Mouse (Mus musculus): ENCODE results near the gene Itgax. TPM values are rescaled to one million over a fixed set of nuclear protein-coding genes. Genes with fewer than 3 reads are reported as not detected.
"Not testable (repeated sequence)": the region's sequence is repeated elsewhere in the genome, so short reads cannot be mapped to it uniquely, and the experiment has no call there.

The Itgax gene
- polyA plus RNA-seq, 1 experiment from 2014 or later = not detected

- ATAC-seq (ENCODE audit: low FRiP score, low read depth) = no peak
- H3K36me3 ChIP-seq = no peaks in the 10 kb centered on the region
- H3K27me3 ChIP-seq (replicated peaks) = no peaks in the 10 kb centered on the region
- H3K9me3 ChIP-seq = no peaks in the 10 kb centered on the region
- H3K4me3 ChIP-seq = no peak overlapping the region
- H3K4me1 ChIP-seq = no peaks in the 10 kb centered on the region
- H3K27ac ChIP-seq = no peak overlapping the region
- WGBS = 85% methylated on average over 6 of the region's 6 CpGs
- no peak overlapping the region for H3K9ac ChIP-seq
- H3K4me2 ChIP-seq (replicated peaks) = no peak overlapping the region
Observed at GRCm38 (mm10) chr7:128119726-128120490, 9.4 kb upstream of the Itgax start.

GRCm38 (mm10) chr7:128132148-128132547, 2.8 kb downstream of the Itgax start:
- H3K4me3 ChIP-seq = no peak overlapping the region
- no peaks in the 10 kb centered on the region for H3K9me3 ChIP-seq
- no peaks in the 10 kb centered on the region for H3K27me3 ChIP-seq (replicated peaks)
- 94% methylated on average over 5 of the region's 5 CpGs for WGBS
- no peak overlapping the region for H3K27ac ChIP-seq
- H3K9ac ChIP-seq = no peak overlapping the region
- no peaks in the 10 kb centered on the region for H3K36me3 ChIP-seq
- no peaks in the 10 kb centered on the region for H3K4me1 ChIP-seq
- ATAC-seq (ENCODE audit: low FRiP score, low read depth) = no peak
- H3K4me2 ChIP-seq (replicated peaks) = no peak overlapping the region

GRCm38 (mm10) chr7:128133596-128133995, 4.2 kb downstream of the Itgax start:
- H3K4me3 ChIP-seq = no peak overlapping the region
- no peak for ATAC-seq (ENCODE audit: low FRiP score, low read depth)
- WGBS = 90% methylated on average over 2 of the region's 2 CpGs

GRCm38 (mm10) chr7:128136927-128137326, 7.6 kb downstream of the Itgax start:
- no peak overlapping the region for H3K4me3 ChIP-seq
- H3K9me3 ChIP-seq = no peaks in the 10 kb centered on the region
- H3K36me3 ChIP-seq = no peaks in the 10 kb centered on the region
- no peak overlapping the region for H3K4me2 ChIP-seq (replicated peaks)
- H3K4me1 ChIP-seq = no peaks in the 10 kb centered on the region
- WGBS = 57% methylated on average over 4 of the region's 4 CpGs
- H3K9ac ChIP-seq = no peak overlapping the region
- no peaks in the 10 kb centered on the region for H3K27me3 ChIP-seq (replicated peaks)
- H3K27ac ChIP-seq = no peak overlapping the region
- no peak for ATAC-seq (ENCODE audit: low FRiP score, low read depth)

More at GRCm38 (mm10) chr7:128133596-128133995, 4.2 kb downstream of the Itgax start:
- Histone ChIP-seq H3K4me1 (no peaks in the 10 kb centered on the region), H3K27me3 (replicated peaks) (no peaks in the 10 kb centered on the region), H3K36me3 (no peaks in the 10 kb centered on the region), H3K4me2 (replicated peaks) (no peak overlapping the region), H3K9me3 (no peaks in the 10 kb centered on the region), H3K27ac (no peak overlapping the region), H3K9ac (no peak overlapping the region)

GRCm38 (mm10) chr7:128139611-128140010, 10.3 kb downstream of the Itgax start:
- Histone ChIP-seq H3K9ac (no peak overlapping the region), H3K36me3 (no peaks in the 10 kb centered on the region), H3K4me3 (no peak overlapping the region), H3K4me2 (replicated peaks) (no peak overlapping the region), H3K27ac (no peak overlapping the region), H3K9me3 (no peaks in the 10 kb centered on the region), H3K27me3 (replicated peaks) (no peaks in the 10 kb centered on the region), H3K4me1 (no peaks in the 10 kb centered on the region)
- WGBS = 96% methylated on average over 6 of the region's 6 CpGs
- ATAC-seq (ENCODE audit: low FRiP score, low read depth) = no peak

- Histone ChIP-seq H3K27ac (no peak overlapping the region), H3K27me3 (replicated peaks) (no peaks in the 10 kb centered on the region), H3K9ac (no peak overlapping the region), H3K9me3 (no peaks in the 10 kb centered on the region), H3K4me2 (replicated peaks) (no peak overlapping the region), H3K36me3 (no peaks in the 10 kb centered on the region), H3K4me3 (no peak overlapping the region), H3K4me1 (no peaks in the 10 kb centered on the region)
- ATAC-seq (ENCODE audit: low FRiP score, low read depth) = no peak
- 52% methylated on average over 8 of the region's 8 CpGs for WGBS
Observed at GRCm38 (mm10) chr7:128150970-128151369, 21.6 kb downstream of the Itgax start.

- Histone ChIP-seq H3K27me3 (replicated peaks) (no peaks in the 10 kb centered on the region), H3K4me2 (replicated peaks) (no peak within 1 kb of the TSS)
Observed at GRCm38 (mm10) chr7:128154076-128154475, 24.7 kb downstream of the Itgax start, which contains the start of gene Itgad. Gene Itgad, plus strand, starts transcription at chr7:128154376.

GRCm38 (mm10) chr7:128154924-128155323, 25.6 kb downstream of the Itgax start:
- WGBS = 82% methylated on average over 10 of the region's 10 CpGs
- Histone ChIP-seq H3K4me2 (replicated peaks) (no peak overlapping the region), H3K27me3 (replicated peaks) (no peaks in the 10 kb centered on the region), H3K9ac (no peak overlapping the region), H3K4me3 (no peak overlapping the region), H3K27ac (no peak overlapping the region), H3K4me1 (no peaks in the 10 kb centered on the region), H3K36me3 (no peaks in the 10 kb centered on the region), H3K9me3 (no peaks in the 10 kb centered on the region)
- ATAC-seq (ENCODE audit: low FRiP score, low read depth) = no peak

More at GRCm38 (mm10) chr7:128154076-128154475, 24.7 kb downstream of the Itgax start, which contains the start of gene Itgad:
- H3K27ac ChIP-seq = no peak within 1 kb of the TSS
- H3K4me3 ChIP-seq = no peak within 1 kb of the TSS
- no peaks in the 10 kb centered on the region for H3K36me3 ChIP-seq
- H3K9me3 ChIP-seq = no peaks in the 10 kb centered on the region
- WGBS = 92% methylated on average over 21 of the region's 21 CpGs
- H3K9ac ChIP-seq = no peak within 1 kb of the TSS
- no peak for ATAC-seq (ENCODE audit: low FRiP score, low read depth)
- no peaks in the 10 kb centered on the region for H3K4me1 ChIP-seq

- H3K36me3 ChIP-seq; ATAC-seq (ENCODE audit: low FRiP score, low read depth): not testable (repeated sequence)
- 71% methylated on average over 8 of the region's 8 CpGs for WGBS
Observed at GRCm38 (mm10) chr7:128158688-128159354, 29.5 kb downstream of the Itgax start.

GRCm38 (mm10) chr7:128164001-128164400, 34.7 kb downstream of the Itgax start:
- no peaks in the 10 kb centered on the region for H3K36me3 ChIP-seq
- H3K9me3 ChIP-seq = no peaks in the 10 kb centered on the region
- WGBS = 95% methylated on average over 4 of the region's 4 CpGs
- H3K27me3 ChIP-seq (replicated peaks) = no peaks in the 10 kb centered on the region
- no peaks in the 10 kb centered on the region for H3K4me1 ChIP-seq
- H3K9ac ChIP-seq = no peak overlapping the region
- H3K4me2 ChIP-seq (replicated peaks) = no peak overlapping the region
- no peak for ATAC-seq (ENCODE audit: low FRiP score, low read depth)
- no peak overlapping the region for H3K4me3 ChIP-seq
- no peak overlapping the region for H3K27ac ChIP-seq

More at GRCm38 (mm10) chr7:128158688-128159354, 29.5 kb downstream of the Itgax start:
- H3K27me3 ChIP-seq (replicated peaks); H3K9ac ChIP-seq; H3K4me1 ChIP-seq; H3K4me3 ChIP-seq; H3K27ac ChIP-seq; H3K9me3 ChIP-seq; H3K4me2 ChIP-seq (replicated peaks): not testable (repeated sequence)

GRCm38 (mm10) chr7:128166391-128166790, 37.0 kb downstream of the Itgax start:
- H3K9me3 ChIP-seq = no peaks in the 10 kb centered on the region
- no peaks in the 10 kb centered on the region for H3K27me3 ChIP-seq (replicated peaks)
- H3K4me3 ChIP-seq = no peak overlapping the region
- no peak overlapping the region for H3K27ac ChIP-seq
- no peaks in the 10 kb centered on the region for H3K4me1 ChIP-seq
- no peak overlapping the region for H3K9ac ChIP-seq
- no peaks in the 10 kb centered on the region for H3K36me3 ChIP-seq
- no peak overlapping the region for H3K4me2 ChIP-seq (replicated peaks)
- no peak for ATAC-seq (ENCODE audit: low FRiP score, low read depth)
- WGBS = 95% methylated on average over 7 of the region's 7 CpGs

- H3K27ac ChIP-seq = no peak overlapping the region
- ATAC-seq (ENCODE audit: low FRiP score, low read depth) = no peak
- no peaks in the 10 kb centered on the region for H3K4me1 ChIP-seq
- no peaks in the 10 kb centered on the region for H3K9me3 ChIP-seq
- no peak overlapping the region for H3K4me2 ChIP-seq (replicated peaks)
- H3K27me3 ChIP-seq (replicated peaks) = no peaks in the 10 kb centered on the region
- no peak overlapping the region for H3K9ac ChIP-seq
- H3K36me3 ChIP-seq = no peaks in the 10 kb centered on the region
- no peak overlapping the region for H3K4me3 ChIP-seq
- 74% methylated on average over 3 of the region's 3 CpGs for WGBS
Observed at GRCm38 (mm10) chr7:128169996-128170395, 40.6 kb downstream of the Itgax start.

Data from neural tube, embryonic 12.5 days (tissue).